Mouse (Mus musculus): ENCODE data around the gene Leng8.

Gene Leng8

GRCm38 (mm10) chr7:4127894-4128293 is 8.9 kb upstream of the Leng8 start:
- no peak for DNase-seq

- DNase-seq, result no peak
These were observed 8.0 kb upstream of the Leng8 start for GRCm38 (mm10) chr7:4128860-4129259.

DNA sequence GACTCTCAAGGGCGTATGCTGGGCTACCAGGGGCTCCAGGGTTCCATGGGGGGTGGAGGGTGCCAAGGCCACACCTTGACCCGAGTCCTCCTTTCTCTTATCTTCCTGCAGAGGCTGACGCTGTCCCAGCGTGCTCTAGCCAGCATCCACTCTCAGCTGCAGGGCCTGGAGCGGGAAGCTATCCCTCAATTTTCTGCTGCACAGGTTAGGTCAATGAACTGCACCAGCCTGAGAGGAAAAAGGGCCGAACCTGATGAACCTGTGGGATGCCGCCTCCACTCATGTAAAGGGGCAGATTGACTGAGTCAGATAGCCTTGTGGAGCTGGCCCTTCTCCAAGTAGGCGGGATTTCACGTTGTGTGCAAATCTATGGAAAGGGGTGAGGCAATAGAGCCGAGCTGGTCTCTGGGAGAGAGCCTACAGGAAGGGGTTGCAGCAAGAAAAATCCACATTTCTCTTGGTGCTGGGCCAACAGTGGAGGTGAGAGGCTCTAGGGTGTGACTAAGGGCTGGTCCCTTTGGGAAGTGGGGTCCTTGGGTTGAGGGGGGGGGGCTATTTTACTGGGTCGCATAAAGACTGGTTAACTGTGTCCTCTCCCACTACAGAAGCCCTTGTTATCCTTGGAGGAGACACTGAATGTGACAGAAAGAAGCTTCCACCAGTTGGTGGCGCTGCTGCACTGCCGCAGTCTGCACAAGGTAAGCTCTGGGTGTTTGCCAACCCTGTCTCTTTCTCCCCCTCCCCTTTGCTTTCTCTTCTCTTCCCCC is 6.0 kb upstream of the Leng8 start:
- peak; percentile 89 for DNase-seq

DNA sequence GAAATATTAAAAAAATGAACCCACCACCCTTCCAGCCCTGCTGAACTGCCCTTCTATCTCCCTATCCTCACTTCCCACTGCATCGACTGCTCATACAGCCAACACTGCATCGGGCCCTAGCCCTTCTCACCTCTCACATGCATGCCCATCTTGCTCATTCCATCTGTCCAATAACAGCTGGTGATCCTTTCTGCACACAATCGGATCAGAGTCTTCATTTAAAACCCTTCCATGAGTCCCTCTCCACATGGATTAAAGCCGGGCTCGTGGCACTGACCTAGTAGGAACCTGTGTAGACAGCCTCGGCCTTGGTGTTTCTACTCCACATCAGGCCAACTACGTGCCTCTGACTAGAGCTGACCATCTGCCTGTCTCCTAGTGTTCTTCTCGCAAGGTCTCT is 4.9 kb upstream of the Leng8 start:
- DNase-seq, result no peak

DNA sequence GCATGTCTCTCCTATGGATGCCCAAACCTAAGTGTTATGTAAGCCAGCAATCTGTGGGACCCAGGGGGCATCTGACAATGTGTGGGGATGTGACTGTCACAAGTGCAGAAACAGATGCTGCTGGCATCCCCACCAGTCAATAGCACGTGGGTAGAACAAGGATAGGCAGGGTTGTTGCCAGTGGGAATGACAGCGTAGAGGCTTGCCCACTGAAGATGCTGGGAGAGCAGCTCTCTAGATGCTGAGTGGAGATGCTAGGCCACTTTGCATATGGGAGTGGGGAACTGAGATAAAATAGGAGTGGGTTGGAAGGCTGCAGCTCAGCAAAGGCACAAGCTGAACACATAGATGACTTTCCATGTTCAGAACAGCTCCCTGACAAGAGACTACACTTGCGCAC is 4.3 kb upstream of the Leng8 start:
- no peak for DNase-seq

- DNase-seq, result no peak
These were observed 3.8 kb upstream of the Leng8 start for GRCm38 (mm10) chr7:4132998-4133397.

DNA sequence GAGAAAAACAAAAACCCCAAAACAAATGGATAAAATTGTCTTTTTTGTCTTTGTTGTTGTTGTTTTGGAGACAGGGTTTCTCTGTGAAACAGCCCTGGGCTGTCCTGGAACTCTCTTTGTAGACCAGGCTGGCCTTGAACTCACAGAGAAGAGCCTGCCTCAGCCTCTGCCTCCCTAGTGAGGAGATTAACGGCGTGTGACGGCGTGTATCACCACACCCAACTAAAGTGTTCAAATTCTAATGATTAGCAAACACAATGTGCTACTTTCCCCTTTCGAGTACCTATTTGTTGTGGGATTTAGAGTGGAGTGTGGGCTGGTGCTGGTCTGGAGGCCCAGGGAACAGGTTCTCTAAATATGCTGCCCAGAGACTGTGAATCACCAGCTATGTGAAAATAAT is 1.9 kb upstream of the Leng8 start:
- DNase-seq, result no peak

GRCm38 (mm10) chr7:4136404-4136770 is 452 bp upstream of the Leng8 start:
- no peak for DNase-seq

DNA sequence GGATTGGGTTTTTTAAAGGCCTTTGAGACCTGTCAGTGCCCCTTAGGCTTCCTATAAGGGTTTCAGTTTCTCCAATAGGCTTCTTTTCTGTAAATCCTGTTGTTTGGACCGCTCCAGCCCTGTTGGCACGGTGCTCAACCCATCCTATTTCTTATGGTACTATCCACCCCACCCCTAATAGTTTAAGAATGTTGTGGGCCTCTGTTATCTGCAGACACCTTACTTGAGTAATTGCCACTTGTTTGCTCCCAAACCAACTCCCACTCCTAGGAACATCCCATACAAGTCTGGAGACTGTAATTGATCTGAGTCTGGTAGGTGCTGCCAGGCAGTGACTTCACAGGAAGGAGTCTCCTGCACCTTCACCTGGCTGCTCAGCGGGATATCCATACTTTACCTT is 907 bp downstream of the Leng8 start:
- DNase-seq, result no peak

- DNase-seq, result no peak
These were observed 1.3 kb downstream of the Leng8 start for GRCm38 (mm10) chr7:4138181-4138580.

GRCm38 (mm10) chr7:4138671-4139070 is 1.8 kb downstream of the Leng8 start:
- DNase-seq, result no peak

DNA sequence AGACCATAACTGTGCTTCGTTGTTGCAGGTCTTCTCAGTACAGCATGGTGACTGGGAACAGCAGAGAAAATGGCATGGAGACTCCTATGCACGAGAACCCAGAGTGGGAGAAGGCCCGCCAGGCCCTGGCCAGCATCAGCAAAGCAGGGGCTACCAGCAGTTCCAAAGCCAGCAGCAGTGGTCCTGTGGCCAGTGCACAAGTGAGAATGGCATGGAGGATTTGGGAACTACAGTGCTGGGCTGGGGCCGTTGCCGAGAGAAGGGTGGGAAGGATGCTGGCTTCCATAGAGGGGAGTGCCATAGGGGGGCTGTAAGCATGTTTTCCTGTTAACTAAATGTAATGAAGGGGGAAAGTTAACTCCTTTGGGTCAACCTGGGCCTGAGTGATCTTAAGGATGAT is 2.6 kb downstream of the Leng8 start:
- DNase-seq, result no peak

GRCm38 (mm10) chr7:4141648-4142325 is 4.9 kb downstream of the Leng8 start:
- DNase-seq, result no peak

GRCm38 (mm10) chr7:4142796-4143445 is 6.1 kb downstream of the Leng8 start:
- no peak for DNase-seq

GRCm38 (mm10) chr7:4143506-4143905 is 6.7 kb downstream of the Leng8 start:
- DNase-seq, result no peak

DNA sequence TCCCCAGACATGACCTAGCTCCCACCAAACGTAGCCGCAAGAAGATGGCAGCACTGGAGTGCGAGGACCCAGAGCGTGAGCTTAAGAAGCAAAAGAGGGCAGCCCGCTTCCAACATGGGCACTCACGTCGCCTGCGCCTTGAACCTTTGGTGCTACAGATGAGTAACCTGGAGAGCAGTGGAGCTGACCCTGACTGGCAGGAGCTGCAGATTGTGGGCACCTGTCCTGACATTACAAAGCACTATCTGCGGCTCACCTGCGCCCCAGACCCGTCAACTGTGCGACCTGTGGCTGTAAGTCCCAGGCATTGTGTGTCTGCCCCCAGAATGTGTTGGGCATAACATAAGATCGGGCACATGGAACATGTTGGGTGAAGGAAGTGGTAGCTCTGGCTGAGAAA is 7.2 kb downstream of the Leng8 start:
- DNase-seq, result no peak

DNA sequence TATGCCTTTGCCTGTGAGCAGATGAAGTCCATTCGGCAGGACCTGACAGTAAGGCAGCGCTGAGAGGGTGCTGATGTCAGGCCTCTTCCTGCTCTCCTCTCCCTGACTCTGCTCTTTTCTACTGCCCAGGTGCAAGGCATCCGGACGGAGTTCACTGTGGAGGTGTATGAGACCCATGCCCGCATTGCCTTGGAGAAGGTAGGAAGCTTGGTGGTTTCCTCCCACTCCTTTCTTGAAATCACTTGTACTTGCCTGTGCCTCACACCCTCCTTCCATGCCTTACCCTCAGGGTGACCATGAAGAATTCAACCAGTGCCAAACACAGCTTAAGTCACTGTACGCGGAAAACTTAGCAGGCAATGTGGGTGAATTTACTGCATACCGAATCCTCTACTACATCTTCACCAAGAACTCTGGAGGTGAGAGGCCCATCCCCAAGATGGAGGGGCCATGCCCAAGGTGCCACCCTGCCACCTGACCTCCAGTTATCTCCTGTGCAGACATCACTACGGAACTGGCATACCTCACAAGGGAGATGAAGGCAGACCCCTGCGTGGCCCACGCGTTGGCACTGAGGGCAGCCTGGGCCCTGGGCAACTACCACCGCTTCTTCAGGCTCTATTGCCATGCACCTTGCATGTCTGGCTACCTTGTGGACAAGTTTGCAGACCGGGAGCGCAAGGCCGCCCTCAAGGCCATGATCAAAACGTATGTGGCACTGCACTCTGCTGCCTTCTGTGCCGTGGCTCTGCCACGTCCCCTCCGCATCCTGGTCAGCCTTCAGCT is 8.1 kb downstream of the Leng8 start:
- DNase-seq, result no peak

GRCm38 (mm10) chr7:4145552-4146190 is 8.8 kb downstream of the Leng8 start:
- DNase-seq, result peak; percentile 68

DNA sequence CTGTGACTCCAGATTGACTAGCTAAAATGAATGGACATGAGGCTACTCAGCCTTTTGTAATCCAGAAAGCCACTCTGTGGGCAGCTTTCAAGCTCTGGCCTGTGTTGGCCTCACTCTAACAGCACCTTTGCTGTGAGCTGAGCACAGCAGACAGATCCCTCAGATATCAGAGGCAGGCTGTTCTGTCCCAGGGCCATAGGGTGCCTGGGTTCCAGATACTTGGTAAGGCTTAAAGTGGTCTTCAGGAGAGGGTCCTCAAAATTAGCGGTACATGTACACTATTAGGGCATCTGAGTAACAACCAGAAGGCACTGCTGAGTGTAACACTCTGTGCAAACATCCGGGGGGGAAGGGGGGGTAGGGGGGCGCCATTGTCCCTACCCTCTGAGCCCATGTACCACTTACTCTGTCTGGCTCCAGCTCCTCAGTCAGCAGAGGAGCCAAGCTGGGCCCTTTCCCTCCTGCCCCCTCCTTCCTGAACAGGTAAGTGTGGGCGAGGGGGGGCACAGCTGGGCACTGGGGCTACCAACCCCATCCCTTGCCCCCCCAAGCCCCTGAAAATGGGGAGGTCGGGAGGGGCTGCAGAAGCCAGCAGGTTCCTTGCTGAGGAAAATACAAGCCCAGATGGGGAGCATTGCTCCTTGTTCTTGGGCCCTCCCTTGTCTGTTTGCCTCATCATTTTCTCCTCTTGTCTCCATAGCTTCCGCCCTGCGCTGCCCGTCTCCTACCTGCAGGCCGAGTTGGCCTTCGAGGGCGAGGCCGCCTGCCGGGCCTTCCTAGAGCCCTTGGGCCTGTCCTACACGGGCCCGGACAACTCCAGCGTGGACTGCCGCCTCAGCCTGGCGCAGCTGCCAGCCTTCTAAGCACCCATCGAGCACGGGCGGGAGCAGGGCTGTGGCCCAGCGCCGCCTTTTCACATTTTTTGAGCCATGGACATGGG is 9.7 kb downstream of the Leng8 start:
- no peak for DNase-seq

- DNase-seq, result no peak
These were observed 10.5 kb downstream of the Leng8 start for GRCm38 (mm10) chr7:4147371-4147770.

DNA sequence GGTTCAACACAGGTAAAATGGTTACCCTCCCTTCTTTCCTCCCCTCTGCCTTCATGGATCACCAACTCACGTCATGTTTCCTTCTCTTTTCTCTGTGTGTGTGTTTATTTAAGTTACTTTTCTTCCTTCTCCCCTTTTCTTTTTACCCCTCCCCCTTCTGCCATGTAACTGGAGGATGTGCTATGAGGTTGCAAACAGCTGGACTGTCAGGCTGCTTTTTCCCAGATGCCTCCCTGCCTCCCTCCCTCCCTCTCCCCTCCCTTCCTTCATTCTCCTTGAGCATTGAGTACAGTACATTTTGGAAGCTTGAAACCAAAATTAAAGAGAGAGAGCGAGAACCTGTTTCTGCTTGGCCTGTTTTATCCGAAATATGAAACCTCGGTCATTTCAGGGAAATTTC is 11.0 kb downstream of the Leng8 start:
- no peak for DNase-seq

Measured in lung, postnatal 14 days (tissue).